Comparison of ENCODE assay signal across 22 mouse cellular contexts in genomic region chr1:125729025-125729565, GRCm38 (mm10). TPM values are rescaled to one million over a fixed set of nuclear protein-coding genes. Genes with fewer than 3 reads are reported as not detected.
A peak's percentile ranks its signal among the peaks of the same experiment; 100 is the strongest.
DNase-seq lines count a peak whose midpoint lies in the region; ATAC-seq and TF ChIP-seq lines count a peak whose summit lies in the region.
"Had no signal": no experiment of that assay in that cellular context is flagged by ENCODE, and none has a peak within 500 bp of the region (broad histone marks: within the 10 kb centered on the region; RNA-seq: fewer than 3 reads in every experiment).

No protein-coding gene starts in this region.

- no peak for TF ChIP-seq POLR2A in lung, adult 2 months (IDR thresholded peaks at IDR 0.05; ENCODE audit: borderline replicate concordance, extremely low read depth, low read depth, low read length)

- 57% methylated on average over 6 of the region's 6 CpGs for WGBS in hindbrain, postnatal 0 days
- 60% methylated on average over 6 of the region's 6 CpGs for WGBS in hindbrain, embryonic 14.5 days
- 58% methylated on average over 6 of the region's 6 CpGs for WGBS in lung, adult 2 months
- 61% methylated on average over 6 of the region's 6 CpGs for WGBS in neural tube, embryonic 15.5 days

- H3K9me3 ChIP-seq in hindbrain, postnatal 0 days (ENCODE audit: low read length): no peaks in the 10 kb centered on the region
- no peaks in the 10 kb centered on the region for H3K9me3 ChIP-seq in hindbrain, embryonic 14.5 days (ENCODE audit: control insufficient read depth, low read length)
- H3K9me3 ChIP-seq in neural tube, embryonic 15.5 days (replicated peaks): no peaks in the 10 kb centered on the region
- H3K9me3 ChIP-seq: forebrain, embryonic 12.5 days; hindbrain, embryonic 10.5 days had no signal

- no peak for DNase-seq in hindbrain, postnatal 0 days (ENCODE audit: low spot score)
- DNase-seq in hindbrain, embryonic 14.5 days (ENCODE audit: low spot score): no peak
- peak; percentile 15 for DNase-seq in lung, postnatal 36 days
- no peak for DNase-seq in lung, adult 2 months
- DNase-seq in frontal cortex, postnatal 25 days (ENCODE audit: low spot score in 2 of 2): no peak
- DNase-seq in adrenal gland, postnatal 14 days: no peak
- DNase-seq: adrenal gland, adult 8-10 months; cerebellum, adult 2 months; gastrocnemius, adult 2 months; kidney, adult 9 months; kidney, postnatal 25 days; right cerebral cortex, postnatal 4 days had no signal

- no peak overlapping the region for H3K27ac ChIP-seq in hindbrain, postnatal 0 days
- H3K27ac ChIP-seq in hindbrain, embryonic 14.5 days: no peak overlapping the region
- no peak overlapping the region for H3K27ac ChIP-seq in neural tube, embryonic 15.5 days (replicated peaks)
- H3K27ac ChIP-seq: forebrain, embryonic 12.5 days; gastrocnemius, adult 2 months; hindbrain, embryonic 10.5 days; layer of hippocampus, adult 2 months; liver, embryonic 14.5 days had no signal

- H3K4me1 ChIP-seq in hindbrain, postnatal 0 days (ENCODE audit: insufficient read depth, low read length): no peaks in the 10 kb centered on the region
- peaks cover 4% of the 10 kb centered on the region; the same call in 1 of the 2 replicates for H3K4me1 ChIP-seq in hindbrain, embryonic 14.5 days (replicated peaks; ENCODE audit: control insufficient read depth, insufficient read depth, low read length)
- H3K4me1 ChIP-seq in lung, adult 2 months (ENCODE audit: control insufficient read depth, insufficient read depth, low read length): no peaks in the 10 kb centered on the region
- H3K4me1 ChIP-seq in neural tube, embryonic 15.5 days: peaks cover 11% of the 10 kb centered on the region
- H3K4me1 ChIP-seq: hindbrain, embryonic 10.5 days had no signal

- peak; percentile 38; the same call in 1 of the 2 replicates for ATAC-seq in hindbrain, postnatal 0 days
- ATAC-seq in hindbrain, embryonic 14.5 days (ENCODE audit: low FRiP score): no peak
- ATAC-seq in common myeloid progenitor, adult 5-6 weeks (replicated peaks; ENCODE audit: low read depth, poor library complexity, severe bottlenecking): peak; percentile 54; the same call in 1 of the 2 replicates
- ATAC-seq in neural tube, embryonic 15.5 days (ENCODE audit: low FRiP score): 0 out of 2 replicates have a peak, but pooled peaks have one; percentile 28
- ATAC-seq: inflammation-experienced regulatory T-cells, adult 6 months had no signal

- H3K9ac ChIP-seq in hindbrain, postnatal 0 days (replicated peaks; ENCODE audit: low read length): no peak overlapping the region
- H3K9ac ChIP-seq in hindbrain, embryonic 14.5 days: no peak overlapping the region
- no peak overlapping the region for H3K9ac ChIP-seq in neural tube, embryonic 15.5 days (replicated peaks)
- H3K9ac ChIP-seq: forebrain, embryonic 12.5 days; liver, embryonic 14.5 days had no signal

- no peak overlapping the region for H3K4me2 ChIP-seq in hindbrain, postnatal 0 days (ENCODE audit: low read depth, low read length)
- no peak overlapping the region for H3K4me2 ChIP-seq in hindbrain, embryonic 14.5 days (replicated peaks)
- H3K4me2 ChIP-seq in neural tube, embryonic 15.5 days: no peak overlapping the region
- H3K4me2 ChIP-seq: forebrain, embryonic 12.5 days; heart, embryonic 11.5 days; midbrain, embryonic 11.5 days had no signal

- H3K4me3 ChIP-seq in hindbrain, postnatal 0 days (ENCODE audit: low read length): no peak overlapping the region
- no peak overlapping the region for H3K4me3 ChIP-seq in hindbrain, embryonic 14.5 days (replicated peaks; ENCODE audit: low read length)
- H3K4me3 ChIP-seq in lung, adult 2 months (replicated peaks; ENCODE audit: extremely low read depth, low read depth, low read length): no peak overlapping the region
- no peak overlapping the region for H3K4me3 ChIP-seq in neural tube, embryonic 15.5 days (replicated peaks)
- H3K4me3 ChIP-seq: forebrain, embryonic 12.5 days; gastrocnemius, adult 2 months; hindbrain, embryonic 10.5 days; layer of hippocampus, adult 2 months had no signal

- H3K36me3 ChIP-seq in hindbrain, postnatal 0 days (ENCODE audit: insufficient read depth, low read length): no peaks in the 10 kb centered on the region
- H3K36me3 ChIP-seq in hindbrain, embryonic 14.5 days (replicated peaks; ENCODE audit: control insufficient read depth, insufficient read depth): no peaks in the 10 kb centered on the region
- no peaks in the 10 kb centered on the region for H3K36me3 ChIP-seq in neural tube, embryonic 15.5 days
- H3K36me3 ChIP-seq: forebrain, embryonic 12.5 days; hindbrain, embryonic 10.5 days had no signal

- no peaks in the 10 kb centered on the region for H3K27me3 ChIP-seq in hindbrain, postnatal 0 days (ENCODE audit: insufficient read depth, low read length)
- H3K27me3 ChIP-seq in hindbrain, embryonic 14.5 days (ENCODE audit: control insufficient read depth, insufficient read depth, low read length): no peaks in the 10 kb centered on the region
- no peaks in the 10 kb centered on the region for H3K27me3 ChIP-seq in neural tube, embryonic 15.5 days (replicated peaks)
- H3K27me3 ChIP-seq: forebrain, embryonic 12.5 days had no signal

- no peak for TF ChIP-seq CTCF in hindbrain, postnatal 0 days (IDR thresholded peaks at IDR 0.05; ENCODE audit: low read depth)
- TF ChIP-seq CTCF in lung, adult 2 months (IDR thresholded peaks at IDR 0.05; ENCODE audit: insufficient read depth, low read length): no peak

RNA-seq across cellular contexts. Expression of gene Gpr39, which starts 52.3 kb away (rescaled TPM):
- total RNA-seq in hindbrain, postnatal 0 days (2014; rRNA removed): 0.21 TPM in 1 of 2 replicates, not detected in the other
- polyA plus RNA-seq in hindbrain, postnatal 0 days (2015; fragmentation: Nextera tagmentation; extraction: Ambion mirVana): 0.08 and 0.24 TPM in 2 replicates
- not detected in 2 replicates for polyA plus RNA-seq in hindbrain, embryonic 14.5 days (2014; fragmentation: Nextera tagmentation; extraction: Ambion mirVana)
- polyA plus RNA-seq in lung, adult 2 months (2012; rRNA removed): 4.5 and 5.5 TPM in 2 replicates
- not detected in 2 replicates for total RNA-seq in common myeloid progenitor, adult 5-6 weeks (2017)
- polyA plus RNA-seq in neural tube, embryonic 15.5 days (2015; fragmentation: Nextera tagmentation; extraction: Ambion mirVana): 0.10 and 0.54 TPM in 2 replicates
- 0.30 and 0.78 TPM in 2 replicates for total RNA-seq in adrenal gland, postnatal 14 days (2021)
- total RNA-seq: gastrocnemius, adult 2 months; MEL had no signal
- polyA plus RNA-seq: forebrain, embryonic 12.5 days; inflammation-experienced regulatory T-cells, adult 6 months; midbrain, embryonic 11.5 days had no signal
